Mouse (Mus musculus): Measurements from ENCODE around the gene Polr2b.

DNA sequence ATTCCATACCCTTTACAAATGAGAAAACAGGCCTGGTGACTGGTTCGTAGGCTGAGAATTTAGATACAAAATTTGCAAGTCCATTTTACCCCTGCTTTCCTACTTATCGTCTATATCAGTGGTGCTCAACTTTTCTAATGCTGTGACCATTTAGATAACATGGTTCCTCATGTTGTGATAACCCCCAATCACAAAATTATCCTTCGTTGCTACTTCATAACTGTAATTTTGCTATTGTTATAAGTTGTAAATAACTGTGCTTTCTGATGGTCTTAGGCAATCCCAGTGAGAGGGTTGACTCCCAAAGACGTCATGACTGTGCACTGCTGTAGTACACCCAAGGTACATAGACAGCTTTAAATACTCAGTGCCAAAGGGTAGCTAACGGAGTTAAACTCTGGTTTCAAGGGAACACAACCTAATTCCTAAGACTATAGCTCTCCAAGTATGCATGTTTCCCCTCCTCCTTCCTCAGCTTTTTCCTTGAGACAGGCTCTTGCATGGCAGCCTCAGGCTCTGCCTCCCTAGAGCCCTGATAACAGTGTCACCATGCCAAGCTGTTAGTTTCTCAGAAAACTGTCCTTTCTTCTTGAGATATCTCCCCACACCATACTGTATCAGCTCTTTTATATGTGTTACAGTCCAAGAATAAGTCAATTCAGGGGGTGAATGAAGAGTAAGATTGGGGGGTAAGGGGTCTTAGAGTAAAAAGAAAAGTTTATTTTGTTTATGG is 2.0 kb upstream of the Polr2b start:
- no peak for TF ChIP-seq POLR2A (IDR thresholded peaks at IDR 0.05; ENCODE audit: borderline replicate concordance, low read depth, low read length)
- TF ChIP-seq CTCF (IDR thresholded peaks at IDR 0.05; ENCODE audit: low read depth, low read length): no peak

All from bone marrow macrophage, adult 2 months (primary cell).